Mouse (Mus musculus): ENCODE data around the gene Gpc6. TPM values are rescaled to one million over a fixed set of nuclear protein-coding genes. Genes with fewer than 3 reads are reported as not detected.

Gene Gpc6
- total and polyA plus RNA-seq, 3 experiments, result not detected

GRCm38 (mm10) chr14:117495118-117495517, 570.0 kb downstream of the Gpc6 start:
- no peaks in the 10 kb centered on the region for H3K9me3 ChIP-seq (replicated peaks; ENCODE audit: insufficient read depth, low read length)
- no peak overlapping the region for H3K4me3 ChIP-seq (ENCODE audit: control insufficient read depth in 1 of 2, insufficient read depth in 1 of 2, low read depth in 2 of 2, low read length in 2 of 2)
- no peaks in the 10 kb centered on the region for H3K4me1 ChIP-seq (ENCODE audit: control insufficient read depth in 1 of 2, insufficient read depth in 2 of 2, low read length in 2 of 2)
- no peak overlapping the region for H3K27ac ChIP-seq (ENCODE audit: control insufficient read depth, low read depth, low read length)
- H3K36me3 ChIP-seq (ENCODE audit: control insufficient read depth in 1 of 2, insufficient read depth in 2 of 2, low read length in 2 of 2), result no peaks in the 10 kb centered on the region
- no peak overlapping the region for H3K9ac ChIP-seq (ENCODE audit: control insufficient read depth, low read depth, low read length, poor library complexity, severe bottlenecking)
- H3K79me2 ChIP-seq (ENCODE audit: control insufficient read depth, insufficient read depth, low read length, poor library complexity), result no peaks in the 10 kb centered on the region
- no peaks in the 10 kb centered on the region for H3K27me3 ChIP-seq (ENCODE audit: control insufficient read depth in 1 of 2, insufficient read depth in 2 of 2, low read length in 2 of 2)
- TF ChIP-seq MXI1 (IDR thresholded peaks at IDR 0.05; ENCODE audit: low read depth, low read length), result no peak
- TF ChIP-seq POLR2AphosphoS5 (IDR thresholded peaks at IDR 0.05; ENCODE audit: borderline replicate concordance, low read depth, low read length), result no peak
- TF ChIP-seq MAFK (IDR thresholded peaks at IDR 0.05; ENCODE audit: borderline replicate concordance, low read depth, low read length), result no peak
- no peak for TF ChIP-seq RCOR1 (IDR thresholded peaks at IDR 0.05; ENCODE audit: low read depth, low read length)
- no peak for TF ChIP-seq TAL1 (IDR thresholded peaks at IDR 0.05; ENCODE audit: low read length)
- no peak for TF ChIP-seq ELF1 (IDR thresholded peaks at IDR 0.05; ENCODE audit: low read depth, low read length)
- TF ChIP-seq MAX (IDR thresholded peaks at IDR 0.05; ENCODE audit: low read length), result no peak
- TF ChIP-seq CHD2 (IDR thresholded peaks at IDR 0.05; ENCODE audit: low read length), result no peak
- TF ChIP-seq SIN3A (IDR thresholded peaks at IDR 0.05; ENCODE audit: low read length), result no peak
- TF ChIP-seq GABPA (IDR thresholded peaks at IDR 0.05; ENCODE audit: low read depth, low read length), result no peak
- no peak for TF ChIP-seq RAD21 (IDR thresholded peaks at IDR 0.05; ENCODE audit: low read depth, low read length)
- TF ChIP-seq MEF2A (IDR thresholded peaks at IDR 0.05; ENCODE audit: extremely low read depth, insufficient replicate concordance, low read depth, low read length, poor library complexity, severe bottlenecking), result no peak
- no peak for TF ChIP-seq TCF12 (IDR thresholded peaks at IDR 0.05; ENCODE audit: low read depth, low read length)
- no peak for DNase-seq (ENCODE audit: low read depth, low spot score)

DNA sequence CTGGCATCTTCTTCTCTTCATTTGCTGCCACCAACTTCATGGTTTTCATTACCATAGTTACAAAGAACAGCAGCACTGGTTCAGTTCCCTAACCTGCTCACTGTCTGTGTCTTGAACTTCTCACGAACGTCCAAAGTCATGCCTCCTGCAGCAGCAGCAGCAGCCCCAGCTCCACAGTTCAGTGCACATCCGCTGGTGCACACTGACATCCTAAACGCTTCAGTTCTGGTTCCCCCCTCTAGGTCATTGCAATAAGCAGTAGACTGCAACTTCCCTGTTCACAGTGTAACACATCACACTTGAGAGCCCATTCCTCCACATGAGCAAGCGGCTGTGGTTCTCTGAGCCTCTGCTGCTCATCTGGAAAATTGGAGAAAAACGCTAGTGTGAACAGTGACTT, 573.7 kb downstream of the Gpc6 start:
- Histone ChIP-seq H3K27ac (ENCODE audit: control insufficient read depth, low read depth, low read length) (no peak overlapping the region), H3K36me3 (ENCODE audit: control insufficient read depth in 1 of 2, insufficient read depth in 2 of 2, low read length in 2 of 2) (no peaks in the 10 kb centered on the region), H3K4me1 (ENCODE audit: control insufficient read depth in 1 of 2, insufficient read depth in 2 of 2, low read length in 2 of 2) (no peaks in the 10 kb centered on the region), H3K4me3 (ENCODE audit: control insufficient read depth in 1 of 2, insufficient read depth in 1 of 2, low read depth in 2 of 2, low read length in 2 of 2) (no peak overlapping the region), H3K27me3 (ENCODE audit: control insufficient read depth in 1 of 2, insufficient read depth in 2 of 2, low read length in 2 of 2) (no peaks in the 10 kb centered on the region), H3K79me2 (ENCODE audit: control insufficient read depth, insufficient read depth, low read length, poor library complexity) (no peaks in the 10 kb centered on the region), H3K9ac (ENCODE audit: control insufficient read depth, low read depth, low read length, poor library complexity, severe bottlenecking) (no peak overlapping the region), H3K9me3 (replicated peaks; ENCODE audit: insufficient read depth, low read length) (no peaks in the 10 kb centered on the region)
- no peak for TF ChIP-seq USF2 (IDR thresholded peaks at IDR 0.05; ENCODE audit: borderline replicate concordance in 1 of 2, insufficient read depth in 1 of 2, low read depth in 1 of 2, low read length in 2 of 2)
- TF ChIP-seq MXI1 (IDR thresholded peaks at IDR 0.05; ENCODE audit: low read depth, low read length), result no peak
- TF ChIP-seq RCOR1 (IDR thresholded peaks at IDR 0.05; ENCODE audit: low read depth, low read length), result no peak
- TF ChIP-seq SIN3A (IDR thresholded peaks at IDR 0.05; ENCODE audit: low read length), result no peak
- no peak for TF ChIP-seq POLR2A (IDR thresholded peaks at IDR 0.05; ENCODE audit: control insufficient read depth in 1 of 2, insufficient read depth in 1 of 2, low read depth in 1 of 2, low read length in 2 of 2, poor library complexity in 1 of 2)
- no peak for TF ChIP-seq KAT2A (conservative IDR thresholded peaks at IDR 0.05; ENCODE audit: low read depth, low read length)
- TF ChIP-seq TBP (IDR thresholded peaks at IDR 0.05; ENCODE audit: low read depth, low read length), result no peak
- TF ChIP-seq HCFC1 (IDR thresholded peaks at IDR 0.05; ENCODE audit: low read depth, low read length), result no peak
- no peak for TF ChIP-seq MYC (IDR thresholded peaks at IDR 0.05; ENCODE audit: low read depth, low read length)
- TF ChIP-seq POLR2AphosphoS2 (IDR thresholded peaks at IDR 0.05; ENCODE audit: low read length), result no peak
- TF ChIP-seq RAD21 (IDR thresholded peaks at IDR 0.05; ENCODE audit: low read depth, low read length), result no peak
- TF ChIP-seq ELF1 (IDR thresholded peaks at IDR 0.05; ENCODE audit: low read depth, low read length), result no peak
- TF ChIP-seq TCF12 (IDR thresholded peaks at IDR 0.05; ENCODE audit: low read depth, low read length), result no peak
- no peak for TF ChIP-seq USF1 (IDR thresholded peaks at IDR 0.05; ENCODE audit: low read depth, low read length)
- no peak for DNase-seq (ENCODE audit: low read depth, low spot score)
